Mouse (Mus musculus) left cerebral cortex, postnatal 4 days (tissue): ENCODE data around the gene Gm13084. TPM values are rescaled to one million over a fixed set of nuclear protein-coding genes. Genes with fewer than 3 reads are reported as not detected.
"Not testable (repeated sequence)": the region's sequence is repeated elsewhere in the genome, so short reads cannot be mapped to it uniquely, and the experiment has no call there.

Experiments used
- DNase-seq: peaks from one replicate; pipeline ENCODE4 v3.0.0-alpha.2; 2022
- intact Hi-C: fragments of 180-260 bp; cut with DNase I; formaldehyde crosslinking; loops from one replicate; pipeline ENCODE4 v1.15.1; 2025
- total RNA-seq, 2 experiments: library from RNA; stranded (reverse); gene quantifications; 2 replicates each; pipeline ENCODE4 v1.2.3; 2021

Gene Gm13084
- not detected for total RNA-seq

- intact Hi-C loops, result no loop called here
- DNase-seq, result no peak
Observed at GRCm38 (mm10) chr4:143815993-143816392, at the start of gene Gm13084. Gene Gm13084, minus strand, starts transcription at chr4:143816093.

- intact Hi-C loops, result loop anchor here (10.0 kb wide), 1 partner anchor 181 kb away; no protein-coding TSS in a partner anchor
Observed at GRCm38 (mm10) chr4:143846197-143846596, 30.3 kb upstream of the Gm13084 start, which contains the start of gene Gm13103. Gene Gm13103, plus strand, starts transcription at chr4:143846497.

GRCm38 (mm10) chr4:143789052-143789451 is 26.8 kb downstream of the Gm13084 start, which contains the start of gene Gm13023:
Gene Gm13023, plus strand, starts transcription at chr4:143789352.
- DNase-seq, intact Hi-C loops: not testable (repeated sequence)

More at GRCm38 (mm10) chr4:143846197-143846596, 30.3 kb upstream of the Gm13084 start, which contains the start of gene Gm13103:
- DNase-seq, result not testable (repeated sequence)

Other genes starting within 250 kb of the Gm13084 start
- not detected for gene Gm13083, start 201.1 kb downstream of the Gm13084 start, total RNA-seq
- gene Gm13088, start 158.8 kb downstream of the Gm13084 start, total RNA-seq, result not detected
- gene Gm13089, start 113.4 kb downstream of the Gm13084 start, total RNA-seq, result not detected
- not detected for gene Gm13078, start 96.6 kb downstream of the Gm13084 start, total RNA-seq
- not detected for gene Gm13023, start 26.7 kb downstream of the Gm13084 start, total RNA-seq
- not detected for gene Gm13103, start 30.4 kb upstream of the Gm13084 start, total RNA-seq
- gene Pramef6, start 84.3 kb upstream of the Gm13084 start, total RNA-seq, result not detected
- not detected for gene Pramef25, start 134.9 kb upstream of the Gm13084 start, total RNA-seq
- gene Gm13101, start 150.9 kb upstream of the Gm13084 start, total RNA-seq, result not detected
- gene Pramef17, start 178.3 kb upstream of the Gm13084 start, total RNA-seq, result not detected
- gene Pramel4, start 243.0 kb upstream of the Gm13084 start, total RNA-seq, result not detected